Mouse (Mus musculus) adrenal gland, postnatal 4 days (tissue): ENCODE measurements around the gene Asap3. TPM values are rescaled to one million over a fixed set of nuclear protein-coding genes. Genes with fewer than 3 reads are reported as not detected.

Source experiments
- DNase-seq, 2 experiments: peaks; one replicate each; pipeline ENCODE4 v3.0.0; 2021 to 2022; ENCODE audit warnings: low spot score in 2 of 2, mixed read lengths in 2 of 2
- total RNA-seq, 2 experiments: library from RNA; stranded (reverse); gene quantifications; 2 replicates each; pipeline ENCODE4 v1.2.3; 2021

The Asap3 gene
- total RNA-seq, 2 experiments from 2014 or later: 6.0 to 6.1 TPM

- DNase-seq: no peak
Measured at GRCm38 (mm10) chr4:136289918-136290780, 84.0 kb downstream of the Asap3 start.

- DNase-seq: no peak
Measured at GRCm38 (mm10) chr4:136290781-136291595, 84.8 kb downstream of the Asap3 start.

GRCm38 (mm10) chr4:136291692-136292091 lies 85.5 kb downstream of the Asap3 start:
- DNase-seq: no peak

Other genes starting within 250 kb of the Asap3 start
- 10 to 100 TPM; 17.7 to 24.6 TPM for gene Gale, start 242.6 kb upstream of the Asap3 start, total RNA-seq
- 10 to 100 TPM; 64.7 to 65.4 TPM for gene Lypla2, start 233.7 kb upstream of the Asap3 start, total RNA-seq
- 10 to 100 TPM; 35.2 to 39.2 TPM for gene Pithd1, start 219.1 kb upstream of the Asap3 start, total RNA-seq
- gene Eloa, start 184.6 kb upstream of the Asap3 start, total RNA-seq: 10 to 100 TPM; 50.6 to 50.7 TPM
- gene Rpl11, start 152.9 kb upstream of the Asap3 start, total RNA-seq: 100 to 1,000 TPM; 700 to 707 TPM
- gene Id3, start 62.9 kb upstream of the Asap3 start, total RNA-seq: 10 to 100 TPM; 97.4 to 99.5 TPM
- gene E2f2, start 34.0 kb upstream of the Asap3 start, total RNA-seq: 10 to 100 TPM; 15.0 to 23.0 TPM
- gene Tcea3, start 41.4 kb downstream of the Asap3 start, total RNA-seq: 10 to 100 TPM; 10.6 to 13.1 TPM
- 10 to 100 TPM; 39.2 to 41.8 TPM for gene Zfp46, start 78.3 kb downstream of the Asap3 start, total RNA-seq
- 100 to 1,000 TPM; 132 to 134 TPM for gene Hnrnpr, start 104.6 kb downstream of the Asap3 start, total RNA-seq
- under 1 TPM; 0.34 to 0.99 TPM for gene Htr1d, start 217.2 kb downstream of the Asap3 start, total RNA-seq